Mouse (Mus musculus) ES-Bruce4 (cell line): ENCODE measurements around the gene Gm21454.
"Not testable (repeated sequence)": the region's sequence is repeated elsewhere in the genome, so short reads cannot be mapped to it uniquely, and the experiment has no call there.

Experiments
- CTCF ChIP-seq: IDR thresholded peaks from one replicate; pipeline ENCODE4 v1.8.1; 2011; ENCODE audit warnings: low read depth, low read length
- EP300 ChIP-seq: IDR thresholded peaks from 2 replicates; pipeline ENCODE4 v1.6.1; 2011; ENCODE audit warnings: low read depth, low read length; ENCODE audit not compliant: insufficient read depth
- POLR2A ChIP-seq: IDR thresholded peaks from one replicate; pipeline ENCODE4 v1.8.1; 2011; ENCODE audit warnings: low read length; ENCODE audit not compliant: insufficient read depth

- not testable (repeated sequence) for TF ChIP-seq EP300, POLR2A, CTCF
These were observed 96.7 kb downstream of the Gm21454 start, which contains the start of gene Gm21725 for GRCm38 (mm10) chrY:13348963-13349362.
